Mouse (Mus musculus) MEL (cell line): ENCODE results near the gene Tnks2. TPM values are rescaled to one million over a fixed set of nuclear protein-coding genes. Genes with fewer than 3 reads are reported as not detected.

ENCODE experiments used
- DNase-seq: peaks from one replicate; pipeline ENCODE4 v3.0.0; 2011; ENCODE audit warnings: low read depth, low spot score
- H3K27ac ChIP-seq: 2 replicates; pipeline ENCODE4 v1.5.1; 2012; ENCODE audit warnings: low read depth, mild to moderate bottlenecking, control low read depth, low read length, moderate library complexity; ENCODE audit not compliant: control insufficient read depth
- H3K27me3 ChIP-seq, 2 experiments: fragments of 150-350 bp in 1 of 2; sonication (generic) in 1 of 2; 2 replicates each; pipeline ENCODE4 v1.6.1; 2012; ENCODE audit warnings: low read length in 2 of 2, mild to moderate bottlenecking in 2 of 2, improper control_type of control experiment in 1 of 2, moderate library complexity in 1 of 2; ENCODE audit not compliant: insufficient read depth in 2 of 2, control insufficient read depth in 1 of 2
- H3K36me3 ChIP-seq, 2 experiments: 2 replicates each; pipeline ENCODE4 v1.6.1; 2012 to 2014; ENCODE audit warnings: low read length in 2 of 2, improper control_type of control experiment in 1 of 2, inconsistent platforms in 1 of 2, mild to moderate bottlenecking in 1 of 2; ENCODE audit not compliant: insufficient read depth in 2 of 2, control insufficient read depth in 1 of 2
- H3K4me1 ChIP-seq, 2 experiments: fragments of 150-350 bp in 1 of 2; sonication (generic) in 1 of 2; 2 replicates each; pipeline ENCODE4 v1.6.1; 2012; ENCODE audit warnings: low read length in 2 of 2, improper control_type of control experiment in 1 of 2, mild to moderate bottlenecking in 1 of 2; ENCODE audit not compliant: insufficient read depth in 2 of 2, control insufficient read depth in 1 of 2
- H3K4me3 ChIP-seq, 2 experiments: fragments of 150-350 bp in 1 of 2; sonication (generic) in 1 of 2; 2 replicates each; pipeline ENCODE4 v1.5.1; 2012; ENCODE audit warnings: low read depth in 2 of 2, low read length in 2 of 2, mild to moderate bottlenecking in 2 of 2, moderate library complexity in 2 of 2, control low read depth in 1 of 2, improper control_type of control experiment in 1 of 2; ENCODE audit not compliant: control insufficient read depth in 1 of 2, insufficient read depth in 1 of 2
- H3K79me2 ChIP-seq: 2 replicates; pipeline ENCODE4 v1.6.1; 2012; ENCODE audit warnings: mild to moderate bottlenecking, low read length, moderate library complexity; ENCODE audit not compliant: control insufficient read depth, poor library complexity, insufficient read depth
- H3K9ac ChIP-seq: 2 replicates; pipeline ENCODE4 v1.6.1; 2012; ENCODE audit warnings: low read depth, mild to moderate bottlenecking, control low read depth, low read length, moderate library complexity; ENCODE audit not compliant: control insufficient read depth, poor library complexity, severe bottlenecking
- H3K9me3 ChIP-seq: fragments of 150-350 bp; sonication (generic); replicated peaks from 2 replicates; pipeline ENCODE4 v1.6.1; 2012; ENCODE audit warnings: mild to moderate bottlenecking, low read length, improper control_type of control experiment, moderate library complexity; ENCODE audit not compliant: insufficient read depth
- CHD1 ChIP-seq: IDR thresholded peaks from 2 replicates; pipeline ENCODE4 v1.6.1; 2012; ENCODE audit warnings: low read depth, mild to moderate bottlenecking, inconsistent platforms, low read length, improper control_type of control experiment
- CHD2 ChIP-seq: IDR thresholded peaks from 2 replicates; pipeline ENCODE4 v1.6.1; 2011; ENCODE audit warnings: low read length, improper control_type of control experiment
- ELF1 ChIP-seq: IDR thresholded peaks from 2 replicates; pipeline ENCODE4 v1.6.1; 2014; ENCODE audit warnings: low read depth, mild to moderate bottlenecking, inconsistent platforms, low read length, improper control_type of control experiment, moderate library complexity
- EP300 ChIP-seq, 2 experiments: IDR thresholded peaks; 2 replicates each; pipeline ENCODE4 v1.6.1; 2011; ENCODE audit warnings: improper control_type of control experiment in 2 of 2, low read length in 2 of 2, low read depth in 1 of 2, mild to moderate bottlenecking in 1 of 2
- GABPA ChIP-seq: IDR thresholded peaks from 2 replicates; pipeline ENCODE4 v1.6.1; 2012; ENCODE audit warnings: low read depth, mild to moderate bottlenecking, inconsistent platforms, low read length, improper control_type of control experiment, moderate library complexity
- GATA1 ChIP-seq: IDR thresholded peaks from 2 replicates; pipeline ENCODE4 v1.6.1; 2011; ENCODE audit warnings: low read depth, low read length, improper control_type of control experiment
- HCFC1 ChIP-seq: IDR thresholded peaks from 2 replicates; pipeline ENCODE4 v1.6.1; 2012; ENCODE audit warnings: low read depth, mild to moderate bottlenecking, inconsistent platforms, low read length, improper control_type of control experiment, moderate library complexity
- KAT2A ChIP-seq: conservative IDR thresholded peaks from 2 replicates; pipeline ENCODE4 v1.6.1; 2012; ENCODE audit warnings: low read depth, low read length, improper control_type of control experiment, inconsistent platforms
- MAX ChIP-seq: IDR thresholded peaks from 2 replicates; pipeline ENCODE4 v1.6.1; 2011; ENCODE audit warnings: low read length, improper control_type of control experiment
- MAZ ChIP-seq: IDR thresholded peaks from 2 replicates; pipeline ENCODE4 v1.6.1; 2012; ENCODE audit warnings: low read depth, mild to moderate bottlenecking, inconsistent platforms, low read length, improper control_type of control experiment
- MEF2A ChIP-seq: IDR thresholded peaks from 2 replicates; pipeline ENCODE4 v1.6.1; 2014; ENCODE audit warnings: low read depth, mild to moderate bottlenecking, inconsistent platforms, low read length, improper control_type of control experiment; ENCODE audit not compliant: poor library complexity, insufficient replicate concordance, severe bottlenecking; ENCODE audit errors: extremely low read depth
- MXI1 ChIP-seq: IDR thresholded peaks from 2 replicates; pipeline ENCODE4 v1.6.1; 2011; ENCODE audit warnings: mild to moderate bottlenecking, low read depth, low read length, improper control_type of control experiment
- MYB ChIP-seq: IDR thresholded peaks from 2 replicates; pipeline ENCODE4 v1.6.1; 2011; ENCODE audit warnings: mild to moderate bottlenecking, low read depth, low read length, improper control_type of control experiment
- NELFE ChIP-seq: IDR thresholded peaks from 2 replicates; pipeline ENCODE4 v1.6.1; 2011; ENCODE audit warnings: low read depth, low read length, improper control_type of control experiment
- NRF1 ChIP-seq: IDR thresholded peaks from 2 replicates; pipeline ENCODE4 v1.6.1; 2014; ENCODE audit warnings: low read depth, mild to moderate bottlenecking, inconsistent platforms, low read length, improper control_type of control experiment, moderate library complexity; ENCODE audit not compliant: poor library complexity, insufficient read depth, severe bottlenecking
- POLR2A ChIP-seq, 2 experiments: IDR thresholded peaks; 2 replicates each; pipeline ENCODE4 v1.6.1; 2011 to 2012; ENCODE audit warnings: low read length in 2 of 2, mild to moderate bottlenecking in 2 of 2, control low read depth in 1 of 2, improper control_type of control experiment in 1 of 2, low read depth in 1 of 2, moderate library complexity in 1 of 2; ENCODE audit not compliant: control insufficient read depth in 1 of 2, insufficient read depth in 1 of 2, poor library complexity in 1 of 2
- POLR2AphosphoS2 ChIP-seq: IDR thresholded peaks from 2 replicates; pipeline ENCODE4 v1.6.1; 2011; ENCODE audit warnings: low read length, improper control_type of control experiment
- POLR2AphosphoS5 ChIP-seq: IDR thresholded peaks from 2 replicates; pipeline ENCODE4 v1.6.1; 2012; ENCODE audit warnings: low read depth, borderline replicate concordance, mild to moderate bottlenecking, inconsistent platforms, low read length, moderate library complexity, mixed read lengths
- RAD21 ChIP-seq: IDR thresholded peaks from 2 replicates; pipeline ENCODE4 v1.6.1; 2011; ENCODE audit warnings: mild to moderate bottlenecking, low read depth, low read length, improper control_type of control experiment
- RCOR1 ChIP-seq: IDR thresholded peaks from 2 replicates; pipeline ENCODE4 v1.6.1; 2012; ENCODE audit warnings: low read depth, mild to moderate bottlenecking, inconsistent platforms, low read length, improper control_type of control experiment
- SIN3A ChIP-seq: IDR thresholded peaks from 2 replicates; pipeline ENCODE4 v1.6.1; 2012; ENCODE audit warnings: low read length, improper control_type of control experiment, inconsistent platforms
- TBP ChIP-seq: IDR thresholded peaks from 2 replicates; pipeline ENCODE4 v1.8.0; 2011; ENCODE audit warnings: low read depth, low read length, improper control_type of control experiment
- TCF12 ChIP-seq: IDR thresholded peaks from 2 replicates; pipeline ENCODE4 v1.6.1; 2014; ENCODE audit warnings: low read depth, mild to moderate bottlenecking, inconsistent platforms, low read length, improper control_type of control experiment, moderate library complexity
- UBTF ChIP-seq: IDR thresholded peaks from 2 replicates; pipeline ENCODE4 v1.6.1; 2012; ENCODE audit warnings: low read depth, mild to moderate bottlenecking, inconsistent platforms, low read length, improper control_type of control experiment, moderate library complexity, borderline replicate concordance; ENCODE audit not compliant: insufficient read depth
- USF1 ChIP-seq: IDR thresholded peaks from 2 replicates; pipeline ENCODE4 v1.6.1; 2014; ENCODE audit warnings: low read depth, mild to moderate bottlenecking, inconsistent platforms, low read length, improper control_type of control experiment, moderate library complexity
- USF2 ChIP-seq, 2 experiments: IDR thresholded peaks; 2 replicates each; pipeline ENCODE4 v1.6.1; 2011 to 2012; ENCODE audit warnings: improper control_type of control experiment in 2 of 2, low read length in 2 of 2, borderline replicate concordance in 1 of 2, inconsistent platforms in 1 of 2, low read depth in 1 of 2, mild to moderate bottlenecking in 1 of 2; ENCODE audit not compliant: insufficient read depth in 1 of 2
- ZC3H11A ChIP-seq: IDR thresholded peaks from 2 replicates; pipeline ENCODE4 v1.6.1; 2012; ENCODE audit warnings: low read depth, mild to moderate bottlenecking, inconsistent platforms, low read length, improper control_type of control experiment
- ZKSCAN1 ChIP-seq: IDR thresholded peaks from 2 replicates; pipeline ENCODE4 v1.6.1; 2012; ENCODE audit warnings: low read depth, mild to moderate bottlenecking, inconsistent platforms, low read length, improper control_type of control experiment, moderate library complexity
- ZMIZ1 ChIP-seq: IDR thresholded peaks from 2 replicates; pipeline ENCODE4 v1.6.1; 2012; ENCODE audit warnings: low read depth, mild to moderate bottlenecking, inconsistent platforms, low read length, improper control_type of control experiment, moderate library complexity
- ZNF384 ChIP-seq: IDR thresholded peaks from 2 replicates; pipeline ENCODE4 v1.6.1; 2012; ENCODE audit warnings: low read depth, mild to moderate bottlenecking, inconsistent platforms, low read length, improper control_type of control experiment
- polyA plus RNA-seq, 2 experiments: library from polyadenylated mRNA; stranded (reverse) in 1 of 2; unstranded in 1 of 2; fragments of >175 nt in 1 of 2; fragments of >200 nt in 1 of 2; gene quantifications; 2 replicates each; pipeline versions ENCODE4 v1.2.1 to v1.2.4; 2012; ENCODE audit warnings: low replicate concordance in 2 of 2, low read depth in 1 of 2; ENCODE audit not compliant: insufficient read length in 2 of 2, insufficient read depth in 1 of 2, missing spikeins in 1 of 2
- total RNA-seq: library from RNA; depleted of rRNA; stranded (reverse); fragments of 300-350 nt; gene quantifications from 2 replicates; pipeline ENCODE4 v1.2.3, GENCODE M21; 2012

The Tnks2 gene
- total and polyA plus RNA-seq, 3 experiments, result 22.3 to 65.0 (median 50.2) TPM

- TF ChIP-seq MEF2A (no peak), EP300 (IDR thresholded peaks at IDR 0.05; ENCODE audit: low read depth in 1 of 2, low read length in 2 of 2) (no peak), USF2 (IDR thresholded peaks at IDR 0.05; ENCODE audit: borderline replicate concordance in 1 of 2, insufficient read depth in 1 of 2, low read depth in 1 of 2, low read length in 2 of 2) (no peak), RCOR1 (no peak), CHD1 (no peak), MAX (no peak; the same call in 1 of the 2 replicates), KAT2A (no peak; the same call in 1 of the 2 replicates), POLR2AphosphoS5 (no peak), TCF12 (peak; percentile 75), NELFE (peak; percentile 96), ZNF384 (no peak), GABPA (no peak), POLR2AphosphoS2 (peak; percentile 84), MYB (no peak), POLR2A (IDR thresholded peaks at IDR 0.05; ENCODE audit: control insufficient read depth in 1 of 2, insufficient read depth in 1 of 2, low read depth in 1 of 2, low read length in 2 of 2, poor library complexity in 1 of 2) (peak; percentile 92 to 97)
Observed at GRCm38 (mm10) chr19:36925671-36926552, 91.9 kb downstream of the Tnks2 start, which contains the start of gene Btaf1 (continued).

GRCm38 (mm10) chr19:36926553-36927236 is 92.7 kb downstream of the Tnks2 start:
- DNase-seq, result peak; percentile 82
- peak overlapping the region; percentile 99 for H3K9ac ChIP-seq
- H3K9me3 ChIP-seq, result no peaks in the 10 kb centered on the region
- no peaks in the 10 kb centered on the region for H3K27me3 ChIP-seq
- peak overlapping the region; percentile 70 to 79 for H3K4me3 ChIP-seq
- H3K79me2 ChIP-seq, result peaks cover 56% of the 10 kb centered on the region
- peak overlapping the region; percentile 92 for H3K27ac ChIP-seq
- H3K36me3 ChIP-seq, result peaks cover 3 to 44% of the 10 kb centered on the region in 2 experiments
- peaks cover 9 to 25% of the 10 kb centered on the region in 2 experiments for H3K4me1 ChIP-seq
- TF ChIP-seq RAD21 (no peak), GATA1 (peak; percentile 88), HCFC1 (peak; percentile 48; the same call in 1 of the 2 replicates), NRF1 (no peak), USF2 (IDR thresholded peaks at IDR 0.05; ENCODE audit: borderline replicate concordance in 1 of 2, insufficient read depth in 1 of 2, low read depth in 1 of 2, low read length in 2 of 2) (no peak), NELFE (no peak), CHD2 (no peak), ZKSCAN1 (no peak), USF1 (no peak), MEF2A (no peak), SIN3A (peak; percentile 96), CHD1 (peak; percentile 97), UBTF (no peak), ELF1 (no peak), MAZ (no peak), ZMIZ1 (no peak), ZC3H11A (no peak), TBP (0 out of 2 replicates have a peak, but pooled peaks have one; percentile 55), TCF12 (peak; percentile 84), POLR2AphosphoS5 (no peak), EP300 (IDR thresholded peaks at IDR 0.05; ENCODE audit: low read depth in 1 of 2, low read length in 2 of 2) (peak; percentile 49 to 77; a peak in 3 of 4 replicates), MXI1 (peak; percentile 86), MAX (peak; percentile 60)
